Mouse (Mus musculus) bone marrow macrophage, adult 2 months (primary cell): ENCODE measurements around the gene Myct1. TPM values are rescaled to one million over a fixed set of nuclear protein-coding genes. Genes with fewer than 3 reads are reported as not detected.

Experiments
- H3K27ac ChIP-seq: 2 replicates; pipeline ENCODE4 v1.5.1; 2012; ENCODE audit warnings: low read depth, low read length; ENCODE audit not compliant: insufficient read depth
- H3K4me1 ChIP-seq: 2 replicates; pipeline ENCODE4 v1.6.1; 2012; ENCODE audit warnings: low read length; ENCODE audit not compliant: control insufficient read depth, insufficient read depth
- H3K4me3 ChIP-seq: 2 replicates; pipeline ENCODE4 v1.5.1; 2012; ENCODE audit warnings: mild to moderate bottlenecking, low read length, moderate library complexity; ENCODE audit not compliant: insufficient read depth
- CTCF ChIP-seq: IDR thresholded peaks from 2 replicates; pipeline ENCODE4 v1.5.1; 2012; ENCODE audit warnings: low read depth, mild to moderate bottlenecking, low read length, moderate library complexity
- POLR2A ChIP-seq: IDR thresholded peaks from 2 replicates; pipeline ENCODE4 v1.6.1; 2012; ENCODE audit warnings: mild to moderate bottlenecking, low read depth, low read length, borderline replicate concordance
- polyA plus RNA-seq: library from polyadenylated mRNA; stranded (reverse); fragments of >200 nt; gene quantifications from 2 replicates; pipeline ENCODE4 v1.2.4, GENCODE M21; 2012; ENCODE audit not compliant: missing spikeins, insufficient read depth, insufficient read length

Myct1 gene
- polyA plus RNA-seq, 1 experiment, result not detected

GRCm38 (mm10) chr10:5615186-5616040, 21.8 kb downstream of the Myct1 start:
- Histone ChIP-seq H3K4me3 (no peak overlapping the region), H3K27ac (no peak overlapping the region), H3K4me1 (no peaks in the 10 kb centered on the region)
- TF ChIP-seq CTCF (no peak), POLR2A (no peak)

- TF ChIP-seq CTCF (no peak), POLR2A (no peak)
- Histone ChIP-seq H3K4me1 (no peaks in the 10 kb centered on the region), H3K27ac (no peak overlapping the region), H3K4me3 (no peak overlapping the region)
These were observed 32.7 kb downstream of the Myct1 start for GRCm38 (mm10) chr10:5626268-5626667.

GRCm38 (mm10) chr10:5633672-5634200, 40.2 kb downstream of the Myct1 start:
- no peaks in the 10 kb centered on the region for H3K4me1 ChIP-seq
- H3K4me3 ChIP-seq, result no peak overlapping the region
- no peak for TF ChIP-seq POLR2A
- no peak for TF ChIP-seq CTCF
- no peak overlapping the region for H3K27ac ChIP-seq

GRCm38 (mm10) chr10:5634336-5634735, 40.8 kb downstream of the Myct1 start:
- Histone ChIP-seq H3K27ac (no peak overlapping the region), H3K4me3 (no peak overlapping the region), H3K4me1 (no peaks in the 10 kb centered on the region)
- TF ChIP-seq CTCF (no peak), POLR2A (no peak)

GRCm38 (mm10) chr10:5637322-5637721, 43.7 kb downstream of the Myct1 start:
- no peak overlapping the region for H3K4me3 ChIP-seq
- TF ChIP-seq POLR2A (no peak), CTCF (no peak)
- H3K27ac ChIP-seq, result no peak overlapping the region
- H3K4me1 ChIP-seq, result no peaks in the 10 kb centered on the region

- no peak within 1 kb of the TSS for H3K4me3 ChIP-seq
- TF ChIP-seq CTCF, result no peak
- no peak for TF ChIP-seq POLR2A
- H3K27ac ChIP-seq, result no peak within 1 kb of the TSS
- no peaks in the 10 kb centered on the region for H3K4me1 ChIP-seq
These were observed 45.5 kb downstream of the Myct1 start, which contains the start of gene Vip for GRCm38 (mm10) chr10:5639112-5639511. Gene Vip, plus strand, starts transcription at chr10:5639218.

Other genes with a start within 250 kb of the Myct1 start
- gene Syne1, start 42.3 kb upstream of the Myct1 start, polyA plus RNA-seq, result 12.8 and 17.5 TPM in 2 replicates
- not detected in 2 replicates for gene Vip, start 45.4 kb downstream of the Myct1 start, polyA plus RNA-seq
- gene Fbxo5, start 211.8 kb downstream of the Myct1 start, polyA plus RNA-seq, result 23.1 and 26.2 TPM in 2 replicates
- gene Mtrf1l, start 230.1 kb downstream of the Myct1 start, polyA plus RNA-seq, result 14.4 and 16.4 TPM in 2 replicates